Mouse (Mus musculus): ENCODE results near the gene E2f2.

Gene E2f2

GRCm38 (mm10) chr4:136174216-136175193, 2.3 kb downstream of the E2f2 start:
- no peak for DNase-seq (ENCODE audit: low spot score)

DNA sequence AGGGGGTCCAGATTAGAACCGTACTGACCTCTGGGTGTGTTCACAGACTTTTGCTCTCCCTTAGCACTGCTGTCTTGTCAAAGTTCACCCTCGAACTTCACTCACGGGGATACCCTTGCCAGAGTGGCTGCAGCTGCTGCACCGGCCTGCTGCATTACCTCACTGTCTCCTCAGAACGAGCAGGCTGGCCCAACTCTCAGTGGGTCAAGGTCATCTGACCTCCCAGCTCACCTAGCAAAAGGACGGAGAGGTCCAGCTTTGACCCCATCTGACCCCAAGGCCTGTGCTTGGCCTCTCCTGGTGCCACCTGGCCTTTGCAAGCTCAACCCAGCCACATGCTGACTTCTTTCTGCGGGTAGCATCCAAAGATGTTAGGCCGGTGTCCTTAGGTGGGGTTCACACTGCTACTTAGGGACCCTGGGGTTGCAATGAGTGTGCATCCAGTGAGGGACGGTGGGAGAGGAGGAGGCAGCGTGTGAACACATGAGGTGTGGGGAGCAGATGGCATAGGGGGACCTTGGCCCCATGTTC, 3.9 kb downstream of the E2f2 start:
- DNase-seq (ENCODE audit: low spot score) = no peak

DNA sequence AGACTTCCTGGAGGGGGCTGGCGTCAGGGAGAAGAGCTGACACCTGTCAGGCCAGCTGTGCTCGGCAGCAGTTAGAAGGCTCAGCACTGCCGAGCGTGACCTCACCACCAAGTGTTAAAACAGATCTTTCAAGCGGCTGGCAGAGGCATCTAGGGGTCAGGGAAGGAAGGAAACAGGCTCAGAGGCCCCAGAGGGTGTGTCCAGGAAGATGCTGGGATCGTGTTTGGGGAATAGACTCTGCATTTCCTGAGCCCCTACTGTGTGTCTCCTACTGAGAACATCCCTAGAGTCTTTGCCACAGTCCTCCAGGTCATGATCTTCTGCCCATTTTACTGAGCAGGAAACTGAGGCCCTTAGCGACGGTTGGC, 5.0 kb downstream of the E2f2 start:
- DNase-seq (ENCODE audit: low spot score) = no peak

DNA sequence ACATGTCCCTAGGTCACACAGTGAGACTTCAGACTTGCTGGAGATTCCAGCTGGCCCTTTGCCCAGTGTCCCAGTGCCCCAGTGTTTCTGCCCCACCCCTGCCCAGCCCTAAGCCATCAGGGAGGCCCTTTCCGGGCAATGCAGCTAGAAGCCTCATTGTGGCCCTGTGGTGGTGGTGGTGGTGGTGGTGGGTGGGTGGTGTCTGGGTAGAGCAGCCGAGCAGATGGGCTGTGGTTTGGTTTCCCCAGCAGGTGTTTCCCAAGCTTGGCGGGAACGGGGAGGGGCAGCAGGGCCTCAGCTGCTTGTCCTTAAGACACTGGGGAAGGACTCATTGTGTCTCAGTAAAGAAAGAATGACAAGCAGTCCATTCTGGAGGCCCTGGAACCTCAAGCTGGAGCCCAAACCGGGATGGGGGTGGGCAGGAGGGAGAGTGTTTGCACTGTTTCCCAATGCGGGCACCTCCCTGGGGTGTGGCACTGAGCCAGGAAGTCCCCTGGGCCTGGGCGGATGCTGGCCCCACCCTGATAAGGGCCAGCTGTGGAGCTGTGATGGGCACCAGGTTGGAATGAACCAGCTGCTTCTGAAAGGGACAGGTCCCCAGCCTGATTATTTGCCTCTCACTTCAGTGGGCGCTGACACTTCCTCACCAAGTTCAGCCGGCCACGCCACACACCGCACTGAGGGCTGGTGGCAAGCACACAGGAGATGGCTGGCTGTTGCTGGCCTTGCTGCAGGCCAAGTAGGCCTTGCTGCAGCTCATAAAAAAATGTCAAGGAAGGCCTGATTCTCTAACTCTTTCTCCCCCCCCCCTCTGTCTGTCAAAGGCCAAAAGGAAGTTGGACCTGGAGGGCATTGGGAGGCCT, 5.6 kb downstream of the E2f2 start:
- peak; percentile 77 for DNase-seq (ENCODE audit: low spot score)

GRCm38 (mm10) chr4:136178475-136178921, 6.3 kb downstream of the E2f2 start:
- no peak for DNase-seq (ENCODE audit: low spot score)

- DNase-seq (ENCODE audit: low spot score) = no peak
Observed at GRCm38 (mm10) chr4:136179456-136179855, 7.3 kb downstream of the E2f2 start.

- DNase-seq (ENCODE audit: low spot score) = no peak
Observed at GRCm38 (mm10) chr4:136179998-136180397, 7.8 kb downstream of the E2f2 start.

GRCm38 (mm10) chr4:136180408-136181330, 8.5 kb downstream of the E2f2 start:
- no peak for DNase-seq (ENCODE audit: low spot score)

GRCm38 (mm10) chr4:136181367-136181766, 9.2 kb downstream of the E2f2 start:
- no peak for DNase-seq (ENCODE audit: low spot score)

- no peak for DNase-seq (ENCODE audit: low spot score)
Observed at GRCm38 (mm10) chr4:136185375-136185774, 13.2 kb downstream of the E2f2 start.

- DNase-seq (ENCODE audit: low spot score) = no peak
Observed at GRCm38 (mm10) chr4:136186315-136186714, 14.1 kb downstream of the E2f2 start.

GRCm38 (mm10) chr4:136186739-136187472, 14.7 kb downstream of the E2f2 start:
- DNase-seq (ENCODE audit: low spot score) = no peak

- DNase-seq (ENCODE audit: low spot score) = no peak
Observed at GRCm38 (mm10) chr4:136188973-136189737, 17.0 kb downstream of the E2f2 start.

DNA sequence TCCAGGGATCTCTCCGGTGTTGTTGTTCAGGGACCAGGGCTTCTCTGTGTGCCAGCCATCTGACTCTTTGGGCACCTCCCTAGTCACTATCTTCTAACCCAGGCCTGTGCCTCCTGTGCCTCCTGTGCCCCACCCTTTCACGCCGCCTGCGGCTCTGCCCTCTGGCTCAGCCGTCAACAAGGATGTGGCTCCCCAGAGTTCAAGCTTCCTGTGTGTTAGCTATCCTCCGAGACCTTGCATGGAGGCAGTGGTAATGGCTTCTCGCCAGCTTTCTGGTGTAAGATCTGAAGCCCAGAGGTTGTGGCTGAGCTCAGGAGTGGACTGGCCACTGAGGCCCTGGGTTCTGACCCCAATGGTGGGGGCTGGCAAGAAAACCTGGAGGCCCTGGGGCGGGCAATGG, 17.7 kb downstream of the E2f2 start:
- DNase-seq (ENCODE audit: low spot score) = no peak

GRCm38 (mm10) chr4:136193571-136193970, 21.4 kb downstream of the E2f2 start:
- no peak for DNase-seq (ENCODE audit: low spot score)

DNA sequence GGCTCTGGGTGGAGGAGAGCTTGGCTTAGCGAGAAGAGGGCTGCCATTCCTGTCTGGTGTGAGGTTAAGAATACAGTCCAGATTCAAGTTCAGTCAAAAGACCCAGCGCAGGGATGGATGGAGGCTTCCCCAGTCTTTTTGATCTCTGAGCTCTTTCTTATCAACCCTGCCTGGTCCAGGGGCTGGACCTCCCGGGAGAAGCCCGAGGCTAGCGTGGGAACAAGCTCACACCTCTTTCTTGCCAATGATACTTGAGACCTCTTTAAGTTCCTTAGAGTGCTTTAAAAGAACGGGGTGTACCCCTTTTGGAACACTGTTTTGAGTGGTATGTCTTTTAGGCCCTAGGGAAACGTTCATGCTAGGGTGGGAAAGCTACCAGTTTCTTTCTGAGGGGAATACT, 22.8 kb downstream of the E2f2 start:
- no peak for DNase-seq (ENCODE audit: low spot score)

GRCm38 (mm10) chr4:136195629-136196028, 23.4 kb downstream of the E2f2 start:
- DNase-seq (ENCODE audit: low spot score) = no peak

GRCm38 (mm10) chr4:136196201-136196600, 24.0 kb downstream of the E2f2 start:
- DNase-seq (ENCODE audit: low spot score) = no peak

GRCm38 (mm10) chr4:136198846-136199245, 26.7 kb downstream of the E2f2 start:
- no peak for DNase-seq (ENCODE audit: low spot score)

Data from adipocyte (in vitro differentiated cells).